Mouse (Mus musculus): Measurements from ENCODE around the gene Hsd17b6. TPM values are rescaled to one million over a fixed set of nuclear protein-coding genes. Genes with fewer than 3 reads are reported as not detected.
"Not testable (repeated sequence)": the region's sequence is repeated elsewhere in the genome, so short reads cannot be mapped to it uniquely, and the experiment has no call there.

Gene Hsd17b6
- not detected in 2 replicates for polyA plus RNA-seq (2015; fragmentation: Nextera tagmentation; extraction: Ambion mirVana)

DNA sequence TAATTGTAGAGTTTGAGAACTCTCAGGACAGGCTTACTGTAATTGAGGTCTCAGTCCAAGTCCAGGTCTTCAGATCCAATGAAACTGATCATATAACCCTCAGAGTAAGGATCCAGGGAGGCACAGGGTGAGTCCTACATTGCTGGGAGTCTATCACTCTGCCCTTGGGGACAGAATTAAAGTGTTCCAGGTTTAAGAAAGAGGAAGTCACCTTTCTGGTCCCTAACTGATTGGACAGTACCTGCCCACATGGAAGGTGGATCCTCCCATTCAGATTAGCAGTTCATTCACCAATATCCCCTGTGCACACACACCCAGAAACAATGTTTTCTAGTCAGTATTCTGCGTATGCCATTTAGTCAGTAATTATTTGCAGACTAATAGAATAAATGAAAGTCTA, at the start of gene Hsd17b6:
Hsd17b6 (minus strand) TSS at position 166 of the 400 bp plus-strand sequence.
- H3K4me3 ChIP-seq = no peak within 1 kb of the TSS
- no peak within 1 kb of the TSS for H3K9ac ChIP-seq
- H3K36me3 ChIP-seq = no peaks in the 10 kb centered on the region
- H3K27ac ChIP-seq = no peak within 1 kb of the TSS
- no peaks in the 10 kb centered on the region for H3K9me3 ChIP-seq
- H3K27me3 ChIP-seq = no peaks in the 10 kb centered on the region
- ATAC-seq (ENCODE audit: low FRiP score, low read depth) = no peak
- H3K4me2 ChIP-seq (replicated peaks) = no peak within 1 kb of the TSS
- no peaks in the 10 kb centered on the region for H3K4me1 ChIP-seq
- 92% methylated on average over 1 of the region's 1 CpGs for WGBS

DNA sequence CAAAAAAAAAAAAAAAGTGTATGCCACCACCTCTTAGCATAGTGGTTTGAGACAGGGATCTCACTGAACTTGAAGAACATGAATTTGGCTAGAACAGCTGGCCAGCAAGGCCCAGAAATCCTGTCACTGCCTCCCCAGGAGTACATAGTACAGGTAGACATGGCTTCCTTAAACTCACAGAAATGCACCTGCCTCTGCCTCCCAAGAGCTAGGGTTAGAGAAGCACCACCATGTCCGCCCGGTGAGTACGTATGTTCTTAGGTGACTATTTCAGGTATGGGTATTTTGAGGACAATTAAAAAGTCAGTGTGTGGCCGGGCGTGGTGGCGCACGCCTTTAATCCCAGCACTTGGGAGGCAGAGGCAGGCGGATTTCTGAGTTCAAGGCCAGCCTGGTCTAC, 45.6 kb upstream of the Hsd17b6 start:
- H3K4me1 ChIP-seq = peaks cover 5% of the 10 kb centered on the region
- no peak overlapping the region for H3K9ac ChIP-seq
- no peak for ATAC-seq (ENCODE audit: low FRiP score, low read depth)
- H3K27me3 ChIP-seq = no peaks in the 10 kb centered on the region
- no peaks in the 10 kb centered on the region for H3K9me3 ChIP-seq
- 90% methylated on average over 8 of the region's 8 CpGs for WGBS
- no peak overlapping the region for H3K27ac ChIP-seq
- no peak overlapping the region for H3K4me2 ChIP-seq (replicated peaks)
- no peak overlapping the region for H3K4me3 ChIP-seq
- H3K36me3 ChIP-seq = peaks cover 38% of the 10 kb centered on the region

DNA sequence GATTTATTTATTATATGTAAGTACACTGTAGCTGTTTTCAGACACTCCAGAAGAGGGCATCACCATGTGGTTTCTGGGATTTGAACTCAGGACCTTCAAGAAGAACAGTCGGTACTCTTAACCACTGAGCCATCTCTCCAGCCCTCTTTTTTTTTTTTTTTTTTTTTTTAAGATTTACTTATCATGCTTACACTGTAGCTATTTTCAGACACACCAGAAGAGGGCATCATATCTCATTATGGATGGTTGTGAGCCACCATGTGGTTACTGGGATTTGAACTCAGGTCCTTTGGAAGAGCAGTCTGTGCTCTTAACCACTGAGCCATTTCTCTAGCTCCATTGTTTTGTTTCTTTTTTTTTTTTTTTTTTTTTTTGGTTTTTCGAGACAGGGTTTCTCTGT, 44.7 kb upstream of the Hsd17b6 start:
- H3K27ac ChIP-seq; H3K9me3 ChIP-seq; H3K4me3 ChIP-seq; H3K9ac ChIP-seq; H3K4me1 ChIP-seq; ATAC-seq (ENCODE audit: low FRiP score, low read depth); H3K27me3 ChIP-seq; H3K4me2 ChIP-seq (replicated peaks): not testable (repeated sequence)
- peaks cover 45% of the 10 kb centered on the region for H3K36me3 ChIP-seq
- WGBS = 91% methylated on average over 1 of the region's 2 CpGs

DNA sequence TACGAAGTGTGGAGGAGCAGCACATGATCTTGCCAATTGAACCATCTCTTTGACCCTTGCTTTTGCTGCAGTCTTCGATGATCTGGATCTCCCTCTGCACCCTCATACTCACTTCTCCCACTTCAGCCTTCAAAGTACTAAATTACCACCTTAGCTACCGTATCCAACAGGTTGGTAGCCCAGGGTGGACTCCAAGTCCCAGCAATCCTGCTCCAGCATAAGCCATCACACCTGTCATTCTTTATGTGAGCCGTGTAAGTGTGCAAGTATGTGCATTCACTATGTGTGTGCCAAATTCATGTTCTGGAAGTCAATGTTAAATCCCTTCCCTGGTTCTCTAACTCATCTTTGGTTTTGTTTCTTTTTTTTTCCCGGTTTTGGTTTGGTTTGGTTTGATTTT, 44.2 kb upstream of the Hsd17b6 start:
- no peak for ATAC-seq (ENCODE audit: low FRiP score, low read depth)
- H3K4me3 ChIP-seq = no peak overlapping the region
- no peak overlapping the region for H3K9ac ChIP-seq

DNA sequence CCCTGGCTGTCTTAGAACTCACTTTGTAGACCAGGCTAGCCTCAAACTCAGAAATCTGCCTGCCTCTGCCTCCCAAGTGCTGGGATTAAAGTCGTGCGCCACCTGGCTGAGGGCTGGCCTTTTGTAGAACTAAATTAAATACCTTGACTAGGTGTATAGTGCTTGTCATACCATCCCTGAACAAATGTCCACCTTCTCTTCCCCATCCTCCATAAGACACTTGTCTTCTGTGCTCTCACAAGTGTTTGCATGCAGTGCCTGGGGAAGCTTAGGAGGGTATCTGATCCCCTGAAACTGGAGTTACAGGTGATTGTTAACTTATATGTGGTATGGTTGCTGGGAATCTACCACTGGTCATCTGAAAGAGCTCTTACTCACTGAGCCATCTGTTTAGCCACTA, 42.9 kb upstream of the Hsd17b6 start:
- no peak overlapping the region for H3K4me2 ChIP-seq (replicated peaks)
- no peak overlapping the region for H3K9ac ChIP-seq
- H3K27me3 ChIP-seq = no peaks in the 10 kb centered on the region
- no peaks in the 10 kb centered on the region for H3K4me1 ChIP-seq
- WGBS = 80% methylated on average over 2 of the region's 2 CpGs
- no peak overlapping the region for H3K4me3 ChIP-seq
- no peak for ATAC-seq (ENCODE audit: low FRiP score, low read depth)
- no peaks in the 10 kb centered on the region for H3K9me3 ChIP-seq
- no peak overlapping the region; the same call in 1 of the 2 replicates for H3K27ac ChIP-seq
- peaks cover 62% of the 10 kb centered on the region for H3K36me3 ChIP-seq

More for the DNA sequence above, 44.2 kb upstream of the Hsd17b6 start:
- Histone ChIP-seq H3K27me3 (no peaks in the 10 kb centered on the region), H3K27ac (no peak overlapping the region), H3K36me3 (peaks cover 50% of the 10 kb centered on the region), H3K4me1 (no peaks in the 10 kb centered on the region), H3K4me2 (replicated peaks) (no peak overlapping the region), H3K9me3 (no peaks in the 10 kb centered on the region)
- 93% methylated on average over 5 of the region's 5 CpGs for WGBS

DNA sequence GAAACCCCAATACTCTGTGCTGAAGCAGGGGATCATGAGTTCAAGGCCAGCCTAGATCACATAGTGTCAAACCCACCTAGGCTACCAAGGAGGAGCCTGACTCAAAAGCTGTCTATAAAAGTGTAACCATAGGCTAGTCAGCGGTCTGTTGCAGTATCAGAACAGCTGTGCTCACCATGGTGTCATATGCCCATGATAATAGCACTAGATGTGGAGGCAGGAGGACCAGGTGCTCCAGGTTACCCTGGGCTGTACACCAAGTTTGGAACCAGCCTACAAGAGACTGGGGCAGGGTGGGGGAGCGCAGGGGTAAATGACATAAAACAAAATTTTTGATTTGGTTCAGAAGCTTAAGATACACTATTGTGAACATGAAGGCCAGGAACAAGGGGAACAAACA, 42.3 kb upstream of the Hsd17b6 start:
- Histone ChIP-seq H3K27ac (no peak overlapping the region), H3K9me3 (no peaks in the 10 kb centered on the region), H3K4me1 (0 out of 2 replicates have a peak, but pooled peaks cover 3% of the 10 kb centered on the region), H3K36me3 (peaks cover 68% of the 10 kb centered on the region), H3K4me2 (replicated peaks) (no peak overlapping the region), H3K27me3 (no peaks in the 10 kb centered on the region), H3K9ac (no peak overlapping the region), H3K4me3 (no peak overlapping the region)
- 94% methylated on average over 2 of the region's 2 CpGs for WGBS
- ATAC-seq (ENCODE audit: low FRiP score, low read depth) = no peak

DNA sequence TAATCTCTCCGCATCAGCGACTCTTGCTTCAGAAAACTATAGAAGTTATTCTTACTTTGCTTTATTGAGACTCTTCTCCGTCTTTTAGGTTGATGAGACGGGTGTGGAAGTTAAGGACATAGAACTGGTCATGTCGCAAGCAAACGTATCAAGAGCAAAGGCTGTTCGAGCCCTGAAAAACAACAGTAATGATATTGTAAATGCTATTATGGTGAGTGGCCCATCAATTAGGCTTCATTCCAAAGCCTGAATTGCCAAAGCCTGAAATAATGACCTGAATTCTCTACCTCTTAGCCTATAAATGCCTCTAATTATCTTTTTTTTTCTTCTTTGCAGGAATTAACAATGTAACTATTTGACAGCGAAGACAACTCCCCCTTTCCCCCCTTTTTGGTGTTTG, 40.7 kb upstream of the Hsd17b6 start:
- no peak overlapping the region for H3K27ac ChIP-seq
- no peak overlapping the region for H3K4me3 ChIP-seq
- peaks cover 84% of the 10 kb centered on the region for H3K36me3 ChIP-seq
- no peak for ATAC-seq (ENCODE audit: low FRiP score, low read depth)
- no peaks in the 10 kb centered on the region for H3K27me3 ChIP-seq
- no peak overlapping the region for H3K9ac ChIP-seq
- peaks cover 15% of the 10 kb centered on the region for H3K4me1 ChIP-seq
- WGBS = 98% methylated on average over 8 of the region's 8 CpGs
- no peaks in the 10 kb centered on the region for H3K9me3 ChIP-seq
- H3K4me2 ChIP-seq (replicated peaks) = no peak overlapping the region

DNA sequence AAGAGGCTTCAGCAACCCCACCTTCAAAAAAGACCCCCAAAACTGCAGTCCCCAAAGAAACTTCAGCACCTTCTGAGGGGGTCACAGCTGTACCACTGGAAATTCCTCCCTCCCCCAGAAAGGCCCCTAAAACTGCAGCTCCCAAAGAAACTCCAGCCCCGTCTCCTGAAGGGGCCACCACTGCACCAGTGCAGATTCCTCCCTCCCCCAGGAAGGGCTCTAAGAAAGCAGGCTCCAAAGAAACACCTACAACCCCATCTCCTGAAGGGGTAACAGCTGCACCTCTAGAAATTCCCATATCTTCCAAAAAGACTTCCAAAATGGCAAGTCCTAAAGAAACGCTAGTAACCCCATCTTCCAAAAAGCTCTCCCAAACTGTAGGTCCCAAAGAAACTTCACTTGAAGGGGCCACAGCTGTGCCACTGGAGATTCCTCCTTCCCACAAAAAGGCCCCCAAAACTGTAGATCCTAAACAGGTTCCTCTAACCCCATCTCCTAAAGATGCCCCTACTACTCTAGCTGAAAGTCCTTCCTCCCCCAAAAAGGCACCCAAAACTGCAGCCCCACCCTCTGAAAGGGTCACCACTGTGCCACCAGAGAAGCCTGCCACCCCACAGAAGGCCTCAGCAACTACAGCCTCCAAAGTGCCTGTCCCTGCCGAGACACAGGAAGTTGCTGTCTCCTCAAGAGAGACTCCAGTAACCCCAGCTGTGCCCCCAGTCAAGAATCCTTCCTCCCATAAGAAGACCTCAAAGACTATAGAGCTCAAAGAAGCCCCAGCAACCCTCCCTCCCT, 35.8 kb upstream of the Hsd17b6 start:
- H3K9me3 ChIP-seq = no peaks in the 10 kb centered on the region
- 62% methylated on average over 3 of the region's 3 CpGs for WGBS
- 0 out of 2 replicates have a peak overlapping the region, but pooled peaks have one; percentile 19 for H3K9ac ChIP-seq
- H3K27me3 ChIP-seq = no peaks in the 10 kb centered on the region
- H3K4me2 ChIP-seq (replicated peaks) = no peak overlapping the region
- no peak for ATAC-seq (ENCODE audit: low FRiP score, low read depth)
- H3K4me1 ChIP-seq = peaks cover 59% of the 10 kb centered on the region
- peaks cover 93% of the 10 kb centered on the region for H3K36me3 ChIP-seq
- no peak overlapping the region for H3K27ac ChIP-seq
- no peak overlapping the region for H3K4me3 ChIP-seq

DNA sequence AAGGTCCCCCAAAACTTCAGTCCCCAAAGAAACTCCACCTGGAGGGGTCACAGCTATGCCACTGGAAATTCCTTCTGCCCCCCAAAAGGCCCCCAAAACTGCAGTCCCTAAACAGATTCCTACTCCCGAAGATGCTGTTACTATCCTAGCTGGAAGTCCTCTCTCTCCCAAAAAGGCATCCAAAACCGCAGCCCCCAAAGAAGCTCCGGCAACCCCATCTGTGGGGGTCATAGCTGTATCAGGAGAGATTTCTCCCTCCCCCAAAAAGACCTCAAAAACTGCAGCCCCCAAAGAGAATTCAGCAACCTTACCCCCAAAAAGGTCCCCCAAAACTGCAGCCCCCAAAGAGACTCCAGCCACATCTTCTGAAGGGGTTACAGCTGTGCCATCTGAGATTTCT, 35.1 kb upstream of the Hsd17b6 start:
- H3K4me2 ChIP-seq (replicated peaks) = no peak overlapping the region
- peaks cover 90% of the 10 kb centered on the region for H3K36me3 ChIP-seq
- H3K4me3 ChIP-seq = no peak overlapping the region
- peak overlapping the region; percentile 35; the same call in 1 of the 2 replicates for H3K9ac ChIP-seq
- no peaks in the 10 kb centered on the region for H3K9me3 ChIP-seq
- no peaks in the 10 kb centered on the region for H3K27me3 ChIP-seq
- WGBS = 90% methylated on average over 3 of the region's 3 CpGs
- no peak for ATAC-seq (ENCODE audit: low FRiP score, low read depth)
- H3K27ac ChIP-seq = no peak overlapping the region
- H3K4me1 ChIP-seq = peaks cover 65% of the 10 kb centered on the region

DNA sequence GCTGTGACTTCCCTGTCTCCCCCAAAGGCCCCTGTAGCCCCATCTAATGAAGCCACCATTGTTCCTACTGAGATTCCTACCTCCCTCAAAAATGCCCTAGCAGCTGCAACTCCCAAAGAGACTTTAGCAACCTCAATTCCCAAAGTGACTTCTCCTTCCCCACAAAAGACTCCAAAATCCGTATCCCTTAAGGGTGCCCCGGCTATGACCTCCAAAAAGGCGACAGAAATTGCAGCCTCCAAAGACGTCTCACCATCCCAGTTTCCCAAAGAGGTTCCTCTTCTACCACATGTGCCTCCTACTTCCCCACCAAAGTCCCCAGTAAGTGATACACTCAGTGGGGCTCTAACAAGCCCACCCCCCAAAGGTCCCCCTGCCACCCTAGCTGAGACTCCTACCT, 34.2 kb upstream of the Hsd17b6 start:
- Histone ChIP-seq H3K27ac (no peak overlapping the region), H3K36me3 (peaks cover 84% of the 10 kb centered on the region), H3K4me3 (no peak overlapping the region), H3K4me2 (replicated peaks) (no peak overlapping the region), H3K4me1 (peaks cover 74% of the 10 kb centered on the region), H3K27me3 (no peaks in the 10 kb centered on the region), H3K9me3 (no peaks in the 10 kb centered on the region), H3K9ac (no peak overlapping the region)
- 72% methylated on average over 4 of the region's 4 CpGs for WGBS
- ATAC-seq (ENCODE audit: low FRiP score, low read depth) = no peak

DNA sequence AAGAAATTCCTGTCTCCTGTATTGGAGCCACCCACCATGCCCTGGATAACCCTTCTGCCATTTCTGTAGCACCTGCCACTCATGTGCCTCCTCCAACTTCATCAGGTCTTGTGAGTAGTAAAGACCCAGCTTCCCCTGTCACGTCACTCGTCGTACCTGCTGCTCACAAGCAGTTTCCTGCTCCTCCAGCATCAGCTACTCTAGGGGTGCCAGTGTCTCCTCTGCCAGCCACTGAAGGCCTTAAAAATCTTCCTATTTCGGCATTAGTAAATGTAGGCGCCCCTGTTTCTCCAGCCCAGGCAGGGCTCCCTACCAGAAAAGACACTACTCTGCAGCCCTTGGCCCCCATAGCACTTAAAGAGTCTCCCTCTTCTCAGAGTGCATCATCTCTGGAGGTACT, 32.9 kb upstream of the Hsd17b6 start:
- Histone ChIP-seq H3K9ac (no peak overlapping the region), H3K4me3 (no peak overlapping the region; the same call in 1 of the 2 replicates)
- 85% methylated on average over 5 of the region's 5 CpGs for WGBS

DNA sequence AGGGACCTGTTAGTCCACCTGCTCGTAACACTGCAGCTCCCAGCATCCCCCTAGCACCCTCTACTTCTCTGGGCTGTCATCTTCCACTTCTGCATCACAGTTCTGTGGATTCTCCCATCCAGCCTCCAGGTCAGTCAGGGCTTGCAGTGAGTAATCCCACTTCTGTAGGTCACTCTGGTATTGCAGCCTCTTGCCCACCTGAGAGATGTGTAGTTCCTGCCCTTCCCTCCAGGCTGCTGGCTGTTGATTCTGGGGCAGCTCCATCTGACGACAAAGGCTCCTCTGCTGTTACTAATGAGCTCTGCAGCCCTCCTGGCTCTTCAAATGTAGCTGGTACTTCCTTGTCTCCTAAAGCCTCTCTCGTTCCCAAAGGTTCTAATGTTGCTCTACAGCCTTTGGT, 32.4 kb upstream of the Hsd17b6 start:
- Histone ChIP-seq H3K9me3 (no peaks in the 10 kb centered on the region), H3K9ac (0 out of 2 replicates have a peak overlapping the region, but pooled peaks have one; percentile 26), H3K27ac (no peak overlapping the region; the same call in 1 of the 2 replicates), H3K4me2 (replicated peaks) (no peak overlapping the region), H3K4me1 (peaks cover 73% of the 10 kb centered on the region), H3K27me3 (no peaks in the 10 kb centered on the region), H3K4me3 (no peak overlapping the region; the same call in 1 of the 2 replicates), H3K36me3 (peaks cover 66% of the 10 kb centered on the region)
- no peak for ATAC-seq (ENCODE audit: low FRiP score, low read depth)
- WGBS = 73% methylated on average over 3 of the region's 3 CpGs

More for the DNA sequence above, 32.9 kb upstream of the Hsd17b6 start:
- H3K4me2 ChIP-seq (replicated peaks) = no peak overlapping the region
- peaks cover 74% of the 10 kb centered on the region for H3K4me1 ChIP-seq
- H3K27ac ChIP-seq = no peak overlapping the region
- H3K9me3 ChIP-seq = no peaks in the 10 kb centered on the region
- H3K36me3 ChIP-seq = peaks cover 70% of the 10 kb centered on the region
- no peak for ATAC-seq (ENCODE audit: low FRiP score, low read depth)
- no peaks in the 10 kb centered on the region for H3K27me3 ChIP-seq
